Mouse (Mus musculus): ENCODE measurements around the gene Cux2.

GRCm38 (mm10) chr5:122032471-122033166, 17.3 kb downstream of the Cux2 start:
- TF ChIP-seq GATA1 (IDR thresholded peaks at IDR 0.05; ENCODE audit: borderline replicate concordance, low read length) (no peak), FLI1 (IDR thresholded peaks at IDR 0.05; ENCODE audit: low read length) (no peak)
